Mouse (Mus musculus) heart, embryonic 14.5 days (tissue): ENCODE results near the gene Pdgfd. TPM values are rescaled to one million over a fixed set of nuclear protein-coding genes. Genes with fewer than 3 reads are reported as not detected.

Experiments used
- ATAC-seq: fragments of 200-750 bp; cut with Nextera tagmentation; 2 replicates; pipeline ENCODE4 v1.8.0; 2017; ENCODE audit warnings: low read depth, moderate TSS enrichment; ENCODE audit not compliant: insufficient number of reproducible peaks, insufficient read depth, low FRiP score
- H3K27ac ChIP-seq, 2 experiments: fragments of 200-500 bp in 1 of 2; fragments of 300-500 bp in 1 of 2; sonication (generic) in 1 of 2; replicated peaks in 1 of 2; 2 replicates each; pipeline ENCODE4 v1.5.1; 2012 to 2014; ENCODE audit warnings: low read depth in 2 of 2, low read length in 2 of 2, control low read depth in 1 of 2, mild to moderate bottlenecking in 1 of 2, mixed read lengths in 1 of 2; ENCODE audit not compliant: control insufficient read depth in 1 of 2, insufficient read depth in 1 of 2
- H3K27me3 ChIP-seq: fragments of 300-500 bp; sonication (generic); 2 replicates; pipeline ENCODE4 v1.6.1; 2014; ENCODE audit warnings: mild to moderate bottlenecking, low read length, control low read depth; ENCODE audit not compliant: control insufficient read depth, insufficient read depth
- H3K36me3 ChIP-seq: fragments of 300-500 bp; sonication (generic); 2 replicates; pipeline ENCODE4 v1.6.1; 2014; ENCODE audit warnings: mild to moderate bottlenecking, control low read depth, low read length, mixed read lengths; ENCODE audit not compliant: control insufficient read depth, insufficient read depth
- H3K4me1 ChIP-seq, 2 experiments: fragments of 200-500 bp in 1 of 2; fragments of 300-500 bp in 1 of 2; sonication (generic) in 1 of 2; 2 replicates each; pipeline ENCODE4 v1.6.1; 2012 to 2014; ENCODE audit warnings: low read length in 2 of 2, control low read depth in 1 of 2, mixed read lengths in 1 of 2; ENCODE audit not compliant: control insufficient read depth in 2 of 2, insufficient read depth in 2 of 2
- H3K4me2 ChIP-seq: fragments of 300-500 bp; sonication (generic); 2 replicates; pipeline ENCODE4 v1.6.1; 2014; ENCODE audit warnings: mild to moderate bottlenecking, low read length
- H3K4me3 ChIP-seq, 2 experiments: fragments of 200-500 bp in 1 of 2; fragments of 300-500 bp in 1 of 2; sonication (generic) in 1 of 2; 2 replicates each; pipeline ENCODE4 v1.5.1; 2012 to 2014; ENCODE audit warnings: low read length in 2 of 2, mild to moderate bottlenecking in 2 of 2, control low read depth in 1 of 2, low read depth in 1 of 2, moderate library complexity in 1 of 2; ENCODE audit not compliant: control insufficient read depth in 1 of 2, insufficient read depth in 1 of 2
- H3K9ac ChIP-seq: fragments of 300-500 bp; sonication (generic); 2 replicates; pipeline ENCODE4 v1.6.1; 2014; ENCODE audit warnings: mild to moderate bottlenecking, low read length
- H3K9me3 ChIP-seq: fragments of 300-500 bp; sonication (generic); 2 replicates; pipeline ENCODE4 v1.6.1; 2016; ENCODE audit warnings: low read length, control low read depth; ENCODE audit not compliant: control insufficient read depth
- WGBS: fragments of 180-500 bp; shearing (Covaris S2); extraction: QIAGEN DNeasy Blood & Tissue Kit; methylation state at CpG from one replicate; pipeline ENCODE4 v1.1.7; 2014; 5-methylcytosine and 5-hydroxymethylcytosine counted together
- polyA plus RNA-seq: library from polyadenylated mRNA; unstranded; fragments of >200 nt; fragmentation: Nextera tagmentation; extraction: Ambion mirVana; gene quantifications from 2 replicates; pipeline ENCODE4 v1.2.1, GENCODE M21; 2014

The Pdgfd gene
- polyA plus RNA-seq, 1 experiment from 2014 or later, result 9.9 TPM

DNA sequence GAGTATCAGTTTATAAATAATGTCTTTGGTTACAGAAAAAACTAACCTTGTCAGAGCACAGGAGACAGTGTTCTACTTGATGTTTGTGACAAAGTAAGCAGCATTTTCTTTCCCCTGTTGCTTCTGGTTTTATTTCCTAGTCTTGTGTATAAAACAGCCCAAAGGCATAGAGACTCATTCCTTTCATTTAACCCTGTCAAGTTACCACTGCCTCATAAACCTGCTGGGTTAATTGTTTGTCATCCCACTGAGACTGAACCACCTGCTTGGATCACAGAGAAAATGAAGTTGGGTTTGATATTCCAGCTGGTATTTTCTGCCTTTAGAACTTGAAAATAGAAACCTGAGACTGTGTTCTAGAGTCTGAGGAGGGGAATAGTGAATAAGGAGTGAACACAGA is 172.4 kb downstream of the Pdgfd start:
- Histone ChIP-seq H3K4me2 (no peak overlapping the region), H3K36me3 (no peaks in the 10 kb centered on the region), H3K27ac (no peak overlapping the region), H3K4me3 (no peak overlapping the region), H3K27me3 (no peaks in the 10 kb centered on the region), H3K9ac (no peak overlapping the region), H3K4me1 (peaks cover 0 to 4% of the 10 kb centered on the region in 2 experiments; a peak in 1 of 4 replicates), H3K9me3 (no peaks in the 10 kb centered on the region)
- ATAC-seq, result no peak

DNA sequence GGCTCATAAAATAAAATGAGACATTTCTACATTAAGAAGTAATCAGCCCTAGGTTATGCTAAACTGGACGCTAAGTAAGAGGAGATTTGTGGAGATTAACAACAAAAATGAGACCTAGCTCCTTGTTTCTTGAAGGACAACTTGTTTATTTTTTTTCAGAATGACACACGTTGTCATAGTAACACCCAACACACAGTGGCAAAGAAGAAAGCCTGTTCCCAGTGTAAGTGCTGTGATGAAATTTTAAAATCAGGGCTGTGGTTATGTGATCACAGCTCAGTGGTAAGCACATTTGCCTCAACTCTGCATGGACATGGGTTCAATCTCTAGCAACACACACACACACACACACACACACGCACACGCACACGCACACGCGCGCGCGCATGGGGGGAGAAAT is 174.5 kb downstream of the Pdgfd start:
- Histone ChIP-seq H3K36me3 (no peaks in the 10 kb centered on the region), H3K9me3 (no peaks in the 10 kb centered on the region), H3K4me1 (peaks cover 0 to 4% of the 10 kb centered on the region in 2 experiments; a peak in 1 of 4 replicates), H3K27ac (no peak overlapping the region), H3K4me2 (no peak overlapping the region), H3K27me3 (no peaks in the 10 kb centered on the region), H3K9ac (no peak overlapping the region), H3K4me3 (no peak overlapping the region)
- 92% methylated on average over 10 of the region's 10 CpGs for WGBS
- no peak for ATAC-seq

DNA sequence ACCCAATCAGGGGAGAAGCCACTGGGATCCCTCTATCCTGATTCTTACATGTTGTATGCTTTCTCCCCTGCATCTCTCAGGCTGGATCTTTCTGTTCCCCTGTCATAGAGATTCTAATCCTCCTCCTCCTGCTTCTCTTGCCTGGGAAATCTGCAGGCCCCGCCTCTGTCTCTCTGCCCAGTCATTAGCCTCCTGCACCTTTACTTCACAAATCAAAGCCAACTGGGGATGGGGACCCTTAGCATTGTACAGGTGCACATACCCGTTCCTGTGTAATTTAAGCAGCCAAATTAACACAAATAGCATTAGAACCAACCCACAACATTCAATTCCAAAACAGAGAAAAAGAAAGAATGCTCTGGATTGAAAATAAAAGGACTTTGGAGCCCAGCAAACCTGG is 176.1 kb downstream of the Pdgfd start:
- H3K27me3 ChIP-seq, result no peaks in the 10 kb centered on the region
- H3K36me3 ChIP-seq, result no peaks in the 10 kb centered on the region
- no peaks in the 10 kb centered on the region for H3K9me3 ChIP-seq
- H3K4me3 ChIP-seq, result no peak overlapping the region
- WGBS, result 66% methylated on average over 2 of the region's 2 CpGs
- H3K9ac ChIP-seq, result no peak overlapping the region
- H3K27ac ChIP-seq, result no peak overlapping the region
- ATAC-seq, result no peak
- H3K4me1 ChIP-seq, result peaks cover 0 to 4% of the 10 kb centered on the region in 2 experiments; a peak in 1 of 4 replicates
- H3K4me2 ChIP-seq, result no peak overlapping the region

DNA sequence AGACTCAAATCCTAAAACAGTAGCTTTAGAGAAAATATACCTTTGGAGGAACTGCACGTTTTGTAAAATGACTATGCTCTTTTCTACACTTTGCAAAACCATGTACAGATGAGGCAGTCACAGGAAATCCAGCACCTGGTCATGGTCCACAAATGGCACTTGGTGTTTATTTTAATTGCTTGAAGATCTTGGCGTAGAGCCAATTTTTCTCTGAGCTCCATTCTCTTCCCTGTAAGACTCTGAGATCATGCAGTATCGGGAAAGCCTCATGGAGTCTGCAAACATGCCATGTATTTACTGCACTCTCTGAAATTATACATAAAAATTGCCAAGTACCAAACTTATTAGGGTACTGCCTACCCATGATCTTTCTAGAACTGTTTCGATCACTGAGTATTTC is 176.5 kb downstream of the Pdgfd start:
- ATAC-seq, result no peak
- Histone ChIP-seq H3K4me1 (peaks cover 0 to 4% of the 10 kb centered on the region in 2 experiments; a peak in 1 of 4 replicates), H3K27ac (no peak overlapping the region), H3K27me3 (no peaks in the 10 kb centered on the region), H3K9me3 (no peaks in the 10 kb centered on the region), H3K9ac (no peak overlapping the region), H3K36me3 (no peaks in the 10 kb centered on the region), H3K4me2 (no peak overlapping the region), H3K4me3 (no peak overlapping the region)
- 57% methylated on average over 4 of the region's 4 CpGs for WGBS

DNA sequence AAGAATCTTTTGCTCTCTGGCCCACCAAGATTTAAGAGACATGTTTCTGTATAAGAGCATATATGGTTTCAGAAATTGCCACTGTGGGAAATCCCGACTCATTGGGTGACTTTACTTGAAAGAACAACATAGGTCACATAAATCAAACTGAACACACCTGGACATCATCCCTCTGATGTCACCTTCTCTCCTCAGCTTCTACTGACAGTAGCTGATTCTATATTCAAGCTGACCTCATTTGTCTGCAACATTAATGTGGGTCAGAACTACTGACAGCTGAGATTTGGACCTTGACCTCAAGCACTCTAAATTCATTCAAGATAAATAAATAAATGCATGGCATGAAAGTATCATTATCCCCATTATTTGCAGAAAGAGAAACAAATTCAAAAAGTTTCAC is 177.0 kb downstream of the Pdgfd start:
- H3K9ac ChIP-seq, result no peak overlapping the region
- WGBS, result 61% methylated on average over 1 of the region's 1 CpGs
- no peaks in the 10 kb centered on the region for H3K27me3 ChIP-seq
- H3K27ac ChIP-seq, result no peak overlapping the region
- no peaks in the 10 kb centered on the region for H3K9me3 ChIP-seq
- no peaks in the 10 kb centered on the region for H3K36me3 ChIP-seq
- H3K4me2 ChIP-seq, result no peak overlapping the region
- ATAC-seq, result no peak
- no peak overlapping the region for H3K4me3 ChIP-seq
- peaks cover 0 to 4% of the 10 kb centered on the region in 2 experiments; a peak in 1 of 4 replicates for H3K4me1 ChIP-seq

DNA sequence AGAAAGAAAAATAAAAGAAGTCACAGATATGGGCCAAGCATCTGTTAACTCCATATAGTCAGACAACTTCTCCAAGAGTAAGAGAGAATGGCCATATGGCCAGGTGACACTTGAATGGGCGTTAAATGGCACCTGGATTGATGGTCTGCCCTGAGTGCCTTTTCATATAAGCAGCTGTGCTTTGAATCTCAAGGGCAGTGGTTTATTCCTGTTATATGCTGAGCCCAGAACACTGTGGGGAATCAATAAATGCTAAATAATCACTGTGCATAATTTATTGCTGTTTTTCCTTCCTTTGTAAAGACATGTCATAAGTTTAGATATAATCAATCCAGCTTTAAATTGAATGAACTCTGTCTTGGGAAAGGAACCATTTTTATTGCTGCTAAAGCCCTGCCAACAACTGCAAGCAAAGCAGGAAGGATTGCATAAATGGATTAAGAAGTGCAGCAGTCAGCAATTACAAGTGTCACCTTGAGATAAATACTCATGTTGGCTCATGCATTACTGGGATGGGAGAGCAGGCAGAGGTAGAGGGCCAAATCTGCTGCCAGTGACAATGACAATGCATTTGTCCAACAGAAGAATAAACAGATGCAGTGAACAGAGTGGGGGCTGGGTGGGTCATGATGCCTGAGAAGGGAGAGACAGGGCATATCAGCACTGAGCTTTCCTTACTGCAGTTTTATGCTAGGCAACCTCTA is 185.0 kb downstream of the Pdgfd start:
- Histone ChIP-seq H3K4me3 (no peak overlapping the region), H3K9me3 (no peaks in the 10 kb centered on the region), H3K4me2 (no peak overlapping the region), H3K27me3 (no peaks in the 10 kb centered on the region), H3K4me1 (no peaks in the 10 kb centered on the region), H3K9ac (no peak overlapping the region), H3K27ac (no peak overlapping the region), H3K36me3 (no peaks in the 10 kb centered on the region)
- no peak for ATAC-seq
- 81% methylated on average over 1 of the region's 1 CpGs for WGBS

DNA sequence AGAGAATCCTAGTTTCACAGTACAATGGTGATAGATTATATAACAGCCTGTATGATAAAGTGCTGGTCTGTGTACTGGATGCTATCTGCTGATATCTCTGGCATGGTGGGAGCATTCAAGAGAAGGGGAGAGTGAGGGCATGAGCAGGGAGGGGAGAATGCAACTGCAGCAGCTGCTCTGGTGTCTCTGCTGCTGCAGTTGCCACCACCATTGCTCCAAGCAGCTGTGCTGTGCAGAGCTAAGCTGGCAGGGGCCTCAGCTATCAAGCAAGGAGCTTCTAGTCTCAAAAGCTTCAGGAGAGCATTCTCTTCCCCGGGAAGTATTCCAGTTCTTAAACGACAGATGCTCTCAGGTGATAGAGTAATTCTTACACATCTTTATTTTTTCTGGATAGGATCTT is 192.4 kb downstream of the Pdgfd start:
- Histone ChIP-seq H3K27me3 (no peaks in the 10 kb centered on the region), H3K4me1 (no peaks in the 10 kb centered on the region), H3K4me3 (no peak overlapping the region), H3K36me3 (no peaks in the 10 kb centered on the region), H3K27ac (no peak overlapping the region), H3K4me2 (no peak overlapping the region), H3K9me3 (no peaks in the 10 kb centered on the region), H3K9ac (no peak overlapping the region)
- no peak for ATAC-seq
- 91% methylated on average over 2 of the region's 2 CpGs for WGBS

DNA sequence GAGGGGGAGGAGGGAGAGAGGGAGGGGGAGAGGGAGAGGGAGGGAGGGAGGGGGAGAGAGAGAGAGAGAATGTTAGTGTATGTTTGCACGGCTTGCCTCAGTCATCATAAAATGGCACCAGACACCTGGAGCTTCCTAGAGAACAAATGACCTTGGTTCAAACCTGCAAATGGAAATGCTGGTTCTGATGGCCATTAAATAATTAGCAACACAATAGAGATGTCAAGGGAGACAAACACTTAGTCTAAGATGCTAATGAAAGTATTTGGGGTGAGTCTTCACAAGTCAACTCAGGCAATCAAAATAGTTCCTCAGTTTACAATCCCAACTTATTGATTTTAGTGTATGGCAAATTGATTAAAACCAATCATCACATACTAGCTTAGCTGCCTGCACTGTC is 198.2 kb downstream of the Pdgfd start:
- no peaks in the 10 kb centered on the region for H3K9me3 ChIP-seq
- no peak overlapping the region for H3K27ac ChIP-seq
- H3K4me2 ChIP-seq, result no peak overlapping the region
- no peak overlapping the region for H3K4me3 ChIP-seq
- H3K27me3 ChIP-seq, result no peaks in the 10 kb centered on the region
- H3K9ac ChIP-seq, result no peak overlapping the region
- no peaks in the 10 kb centered on the region for H3K36me3 ChIP-seq
- ATAC-seq, result no peak
- WGBS, result 79% methylated on average over 1 of the region's 1 CpGs
- no peaks in the 10 kb centered on the region for H3K4me1 ChIP-seq
